Mouse (Mus musculus) E14TG2a.4 (cell line): Measurements from ENCODE around the gene Cpm.

Experiments used
- CTCF ChIP-seq: conservative IDR thresholded peaks from 2 replicates; pipeline ENCODE4 v1.5.1; 2014; ENCODE audit warnings: low read length
- NANOG ChIP-seq: IDR thresholded peaks from 2 replicates; pipeline ENCODE4 v1.6.1; 2014; ENCODE audit warnings: borderline replicate concordance, low read length, mixed read lengths
- POU5F1 ChIP-seq: IDR thresholded peaks from 2 replicates; pipeline ENCODE4 v1.6.1; 2014; ENCODE audit warnings: low read length, borderline replicate concordance

- no peak for TF ChIP-seq CTCF
- no peak for TF ChIP-seq POU5F1
- no peak for TF ChIP-seq NANOG
Observed at GRCm38 (mm10) chr10:117714928-117715500, 85.7 kb downstream of the Cpm start.
